Comparison of ENCODE assay signal across 11 mouse cellular contexts in the genomic region with DNA sequence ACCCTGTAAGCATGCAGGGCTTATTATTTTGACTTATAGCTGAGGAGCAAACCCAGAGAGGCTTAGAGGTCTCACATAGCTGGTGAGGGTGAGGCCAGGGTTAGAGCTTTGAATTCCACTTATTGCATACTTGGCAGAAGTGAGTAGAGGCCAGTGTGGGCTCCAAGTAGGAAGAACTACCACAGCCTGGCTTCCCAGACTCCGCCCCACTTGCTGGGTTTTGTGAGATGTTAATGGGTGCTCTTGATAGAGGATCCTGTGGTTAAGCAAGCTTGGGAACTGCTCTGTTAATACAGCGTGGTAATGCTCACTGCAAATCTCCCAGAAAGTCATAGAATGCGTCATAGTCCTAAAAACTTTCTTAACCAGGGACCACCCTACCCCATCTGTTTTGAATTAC. TPM values are rescaled to one million over a fixed set of nuclear protein-coding genes. Genes with fewer than 3 reads are reported as not detected.
DNase-seq lines count a peak whose midpoint lies in the region; ATAC-seq and TF ChIP-seq lines count a peak whose summit lies in the region.
"Had no signal": no experiment of that assay in that cellular context is flagged by ENCODE, and none has a peak within 500 bp of the region (broad histone marks: within the 10 kb centered on the region; RNA-seq: fewer than 3 reads in every experiment).

No protein-coding gene starts in this region.

- no peak for ATAC-seq in erythroblast, adult 5-6 weeks (replicated peaks; ENCODE audit: low FRiP score, poor library complexity, severe bottlenecking)
- ATAC-seq: midbrain, embryonic 13.5 days had no signal

- no peaks in the 10 kb centered on the region for H3K27me3 ChIP-seq in erythroblast, embryonic 14.5 days (ENCODE audit: control insufficient read depth)
- H3K27me3 ChIP-seq: midbrain, embryonic 13.5 days had no signal

- H3K9me3 ChIP-seq in erythroblast, embryonic 14.5 days (ENCODE audit: control insufficient read depth, low read length), result peaks cover under 1% of the 10 kb centered on the region; the same call in 1 of the 2 replicates
- H3K9me3 ChIP-seq: midbrain, embryonic 13.5 days had no signal

- 69% methylated on average over 3 of the region's 3 CpGs for WGBS in lung, adult 2 months

- peak; percentile 91 for DNase-seq in 3T3-L1 (ENCODE audit: low read depth, low spot score)
- DNase-seq in fibroblast of lung, adult 2 months (ENCODE audit: low read depth), result peak; percentile 75
- peak; percentile 56 for DNase-seq in lung, adult 2 months
- DNase-seq in urinary bladder, adult 2 months (ENCODE audit: low spot score), result no peak
- no peak for DNase-seq in cerebellum, postnatal 25 days
- DNase-seq in ovary, postnatal 10 days (ENCODE audit: low spot score), result no peak
- DNase-seq: cerebellum, postnatal 36 days had no signal

- H3K36me3 ChIP-seq in erythroblast, embryonic 14.5 days (ENCODE audit: control insufficient read depth), result peaks cover 28% of the 10 kb centered on the region

- TF ChIP-seq CTCF in lung, adult 2 months (IDR thresholded peaks at IDR 0.05; ENCODE audit: insufficient read depth, low read length), result no peak

- H3K4me1 ChIP-seq in erythroblast, embryonic 14.5 days (ENCODE audit: control insufficient read depth), result peaks cover 60% of the 10 kb centered on the region
- H3K4me1 ChIP-seq in lung, adult 2 months (ENCODE audit: control insufficient read depth, insufficient read depth, low read length), result peaks cover 20% of the 10 kb centered on the region

- 0 out of 2 replicates have a peak, but pooled peaks have one; percentile 14 for TF ChIP-seq POLR2A in lung, adult 2 months (IDR thresholded peaks at IDR 0.05; ENCODE audit: borderline replicate concordance, extremely low read depth, low read depth, low read length)

- H3K4me3 ChIP-seq in erythroblast, embryonic 14.5 days (replicated peaks), result peak overlapping the region; percentile 87
- H3K4me3 ChIP-seq in lung, adult 2 months (replicated peaks; ENCODE audit: extremely low read depth, low read depth, low read length), result no peak overlapping the region

RNA-seq across cellular contexts. Expression of a gene that starts 6.6 kb away (rescaled TPM):
- 3.1 and 3.8 TPM in 2 replicates for polyA plus RNA-seq in erythroblast, embryonic 14.5 days (2012)
- total RNA-seq in erythroblast, adult 5-6 weeks (2015; ENCODE audit: low replicate concordance), result 43.0 and 50.8 TPM in 2 replicates
- total RNA-seq in erythroblast, adult 5-6 weeks (2017; ENCODE audit: low replicate concordance), result 14.6 and 29.5 TPM in 2 replicates
- polyA plus RNA-seq in lung, adult 2 months (2012; rRNA removed), result 106 and 118 TPM in 2 replicates
- 73.2 and 82.1 TPM in 2 replicates for polyA plus RNA-seq in urinary bladder, adult 2 months (2012; rRNA removed)

RNA-seq across cellular contexts. Expression of a gene that starts 30.2 kb away (rescaled TPM):
- not detected in 2 replicates for polyA plus RNA-seq in erythroblast, embryonic 14.5 days (2012)
- not detected in 2 replicates for total RNA-seq in erythroblast, adult 5-6 weeks (2015; ENCODE audit: low replicate concordance)
- total RNA-seq in erythroblast, adult 5-6 weeks (2017; ENCODE audit: low replicate concordance), result not detected in 2 replicates
- 0.19 and 0.66 TPM in 2 replicates for polyA plus RNA-seq in lung, adult 2 months (2012; rRNA removed)
- polyA plus RNA-seq in urinary bladder, adult 2 months (2012; rRNA removed), result 18.8 and 20.0 TPM in 2 replicates
- total RNA-seq: heart, adult 8-10 months had no signal

Comparison
In these comparisons a context has a peak if more than half of its experiments do, and no peak if none do; other contexts are left out.
1. DNase-seq: peak in 3T3-L1 (single experiment), fibroblast of lung, adult 2 months (single experiment) and lung, adult 2 months (single experiment); none in urinary bladder, adult 2 months (single experiment), cerebellum, postnatal 25 days (0 of 2) and ovary, postnatal 10 days (single experiment).
2. RNA of a gene that starts 6.6 kb away (polyA plus RNA-seq): 106 to 118 TPM in lung, adult 2 months and 73.2 to 82.1 TPM in urinary bladder, adult 2 months; 3.1 to 3.8 TPM in erythroblast, embryonic 14.5 days; every median in the first group is over 10 times any median in the second.
3. RNA of a gene that starts 30.2 kb away (polyA plus RNA-seq): 18.8 to 20.0 TPM in urinary bladder, adult 2 months; 0.19 to 0.66 TPM in lung, adult 2 months and not detected in erythroblast, embryonic 14.5 days; every median in the first group is over 10 times any median in the second.